Mouse (Mus musculus) ES-Bruce4 (cell line): ENCODE results near the gene Tcp11l1.

Source experiments
- CTCF ChIP-seq: IDR thresholded peaks from one replicate; pipeline ENCODE4 v1.8.1; 2011; ENCODE audit warnings: low read depth, low read length
- POLR2A ChIP-seq: IDR thresholded peaks from one replicate; pipeline ENCODE4 v1.8.1; 2011; ENCODE audit warnings: low read length; ENCODE audit not compliant: insufficient read depth

- TF ChIP-seq POLR2A = no peak
- no peak for TF ChIP-seq CTCF
These were observed 29.2 kb upstream of the Tcp11l1 start for GRCm38 (mm10) chr2:104741015-104741758.
